Mouse (Mus musculus): ENCODE measurements at regions not wholly inside any gene's neighbourhood (a gene's known extent, or its start where the extent isn't known, plus 50 kb on each side); places are given as distances from the start of the nearest gene placed in this dataset.

DNA sequence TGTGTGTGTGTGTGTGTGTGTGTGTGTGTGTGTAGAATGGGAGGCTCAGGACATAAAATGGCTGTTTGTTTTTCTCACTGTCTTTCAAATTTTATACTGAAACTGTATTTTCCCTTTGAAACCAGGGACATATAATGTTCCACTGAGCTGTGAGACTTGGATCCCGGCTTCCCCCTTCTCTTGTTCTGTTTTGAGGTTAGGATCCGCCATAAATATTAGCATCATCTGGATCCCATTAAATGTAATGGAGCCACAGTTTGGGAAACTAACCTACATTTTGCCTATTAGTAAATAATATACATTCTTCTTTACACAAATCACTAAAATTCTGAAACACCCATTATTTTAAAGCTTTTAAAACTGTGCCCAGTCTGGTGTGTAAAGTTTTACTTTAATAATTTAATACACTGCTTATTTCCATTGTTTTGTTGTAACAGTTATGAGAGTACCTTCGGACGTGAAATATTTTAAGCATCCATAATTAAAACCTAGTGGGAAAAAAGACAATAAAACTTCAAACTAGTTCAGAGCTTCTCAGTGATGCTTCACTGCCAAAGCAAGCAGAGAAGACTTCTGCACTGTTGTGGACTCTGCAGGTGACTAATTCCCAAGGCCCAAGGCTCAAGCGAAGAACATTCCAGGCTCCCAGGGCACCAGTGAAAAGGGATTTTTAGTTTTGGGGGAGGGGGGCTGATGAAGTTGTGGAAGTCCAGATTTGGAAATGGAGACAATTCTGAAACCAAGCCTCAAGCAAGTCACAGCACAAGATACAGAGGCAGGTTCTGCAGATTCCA lies 684.9 kb downstream of the Fat4 start:
- no peak for DNase-seq (ENCODE audit: low spot score in 2 of 2)

DNA sequence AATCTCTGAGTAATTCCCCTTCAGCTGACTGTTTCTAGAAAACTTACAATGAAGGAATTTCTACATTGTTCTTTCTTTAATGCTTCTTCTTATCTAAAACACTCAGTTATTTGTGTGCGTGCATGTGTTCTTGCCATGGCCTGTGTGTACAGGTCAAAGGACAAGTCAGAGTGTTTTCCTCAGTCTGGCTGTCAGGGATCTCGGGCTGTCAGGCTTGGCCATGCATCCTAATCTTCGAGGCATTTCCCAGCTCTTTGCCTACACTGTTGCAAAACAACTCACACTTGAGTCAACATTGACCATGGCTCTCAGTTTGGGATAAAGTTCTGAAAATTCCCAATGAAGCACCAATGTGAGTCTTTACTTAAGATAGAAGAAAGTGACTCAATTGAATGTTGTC lies 688.5 kb downstream of the Fat4 start:
- DNase-seq (ENCODE audit: low spot score in 2 of 2), result no peak

DNA sequence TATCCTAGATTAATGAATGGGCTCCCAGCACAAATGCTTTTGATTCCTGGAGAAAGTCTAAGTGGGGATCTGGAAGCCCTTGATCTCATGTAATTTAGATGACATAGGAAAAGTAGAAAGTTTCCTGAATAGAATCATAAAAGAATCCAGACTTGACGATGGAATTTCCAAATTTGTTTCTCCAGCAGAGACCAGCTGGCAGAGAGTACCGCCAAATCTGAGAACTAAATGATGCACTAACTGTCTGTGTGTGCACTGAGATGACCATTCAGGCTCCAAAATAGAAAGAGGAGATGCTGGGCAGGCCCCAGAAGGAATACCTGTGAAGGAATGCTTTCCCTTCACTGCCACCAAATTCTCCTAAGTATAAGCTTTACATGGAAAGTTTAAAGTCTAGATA lies 704.6 kb downstream of the Fat4 start:
- DNase-seq (ENCODE audit: low spot score in 2 of 2), result no peak

GRCm38 (mm10) chr3:39592349-39593117 lies 705.8 kb downstream of the Fat4 start:
- peak in 1 of 2 experiments; percentile 10 for DNase-seq (ENCODE audit: low spot score in 2 of 2)

DNA sequence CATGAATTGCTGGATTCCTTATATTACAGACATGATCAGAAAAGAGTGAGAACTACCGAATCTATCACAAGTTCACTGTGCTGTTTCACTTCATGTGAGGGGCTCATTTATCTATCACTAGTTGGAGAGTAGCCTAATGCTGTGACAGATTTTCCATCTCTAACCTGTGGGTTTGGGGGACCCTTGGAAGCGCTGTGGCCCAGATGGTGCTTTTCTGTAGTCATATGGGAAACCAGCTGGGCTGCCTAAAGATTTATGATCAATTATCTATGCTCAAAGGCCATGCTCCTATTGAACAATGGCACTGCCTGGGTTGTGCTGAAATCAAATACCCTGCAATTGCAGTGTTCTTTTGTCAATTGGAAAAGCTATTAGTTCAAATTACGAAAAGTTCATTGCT lies 723.2 kb downstream of the Fat4 start:
- no peak for DNase-seq (ENCODE audit: low spot score in 2 of 2)

GRCm38 (mm10) chr3:39612408-39612807 lies 725.7 kb downstream of the Fat4 start:
- DNase-seq (ENCODE audit: low spot score in 2 of 2), result no peak

- no peak for DNase-seq (ENCODE audit: low spot score in 2 of 2)
Measured at GRCm38 (mm10) chr3:39637924-39638323, 751.2 kb downstream of the Fat4 start.

DNA sequence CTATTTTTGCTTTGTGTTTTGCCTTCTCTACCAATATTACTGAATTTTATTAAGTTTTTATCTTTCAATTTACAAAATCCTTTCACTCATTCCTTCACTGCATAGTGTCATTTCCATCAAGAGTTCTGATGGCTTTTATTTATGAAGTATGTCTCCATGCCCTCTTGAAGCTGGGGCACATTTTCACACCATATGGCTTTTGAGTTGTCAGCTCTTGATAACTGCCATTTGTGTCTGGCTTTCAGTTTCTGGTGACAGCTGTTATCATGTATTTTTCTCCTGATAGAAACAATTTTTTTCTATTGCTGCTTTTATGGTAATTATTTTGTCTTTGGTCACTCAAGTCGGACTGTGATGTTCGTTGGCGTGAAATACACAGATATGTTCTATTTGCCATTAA lies 756.5 kb downstream of the Fat4 start:
- no peak for DNase-seq (ENCODE audit: low spot score in 2 of 2)

- DNase-seq (ENCODE audit: low spot score in 2 of 2), result no peak
Measured at GRCm38 (mm10) chr3:39666817-39667216, 780.1 kb downstream of the Fat4 start.

DNA sequence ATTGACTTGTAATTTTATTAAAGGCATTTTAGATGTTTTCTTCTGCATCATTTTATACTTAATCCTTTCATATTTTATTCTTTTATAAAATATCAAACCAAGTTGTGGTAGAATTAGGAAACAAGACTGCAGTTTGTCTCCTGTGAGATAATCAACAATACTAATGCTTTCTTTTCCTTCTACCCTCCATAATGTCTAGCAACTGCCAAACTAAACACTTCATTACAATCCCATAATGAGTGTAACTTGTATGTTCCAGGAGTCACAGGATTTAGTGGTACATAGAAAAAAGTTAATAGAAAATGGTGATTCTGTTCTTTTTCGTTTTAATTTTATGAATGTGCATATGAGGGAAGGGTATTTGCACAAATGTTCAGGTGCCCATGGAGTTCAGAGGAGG lies 782.4 kb downstream of the Fat4 start:
- DNase-seq (ENCODE audit: low spot score in 2 of 2), result no peak

DNA sequence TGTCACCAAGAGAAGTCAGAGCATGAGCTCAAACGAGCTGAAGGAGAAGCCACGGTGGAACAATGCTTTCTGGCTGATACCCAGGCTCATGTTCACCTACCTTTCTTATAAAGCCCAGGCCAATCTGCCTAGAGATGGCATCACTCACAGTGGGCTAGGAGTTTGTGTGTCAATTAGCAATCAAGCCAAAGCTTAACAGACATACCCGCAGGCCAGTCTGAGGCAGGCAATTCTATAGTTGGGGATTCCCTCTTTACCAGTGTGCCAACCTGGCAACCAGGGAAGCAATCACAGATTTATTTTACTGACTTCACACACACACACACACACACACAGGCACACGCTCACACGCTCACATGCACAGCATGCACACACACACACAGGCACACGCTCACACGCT lies 787.3 kb downstream of the Fat4 start:
- no peak for DNase-seq (ENCODE audit: low spot score in 2 of 2)

DNA sequence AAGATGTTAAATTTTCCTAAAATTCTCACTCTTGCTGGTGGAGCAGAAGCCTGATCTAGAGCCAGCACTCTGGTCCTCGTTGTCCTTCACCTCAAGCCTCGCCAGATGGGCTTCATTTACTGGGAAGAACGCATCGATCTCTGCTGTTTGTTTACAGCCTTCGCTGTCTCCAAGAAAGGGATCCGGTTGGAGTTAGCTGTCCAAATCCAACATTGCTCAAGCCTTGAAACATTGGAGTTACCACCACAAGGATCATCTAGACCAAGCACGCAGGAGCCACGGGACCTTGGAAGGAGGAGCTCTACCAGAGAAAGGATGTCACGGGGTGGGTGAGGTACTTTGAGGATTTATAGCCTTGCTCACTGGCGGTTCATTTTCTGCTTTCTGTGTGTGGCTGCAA lies 788.2 kb downstream of the Fat4 start:
- no peak for DNase-seq (ENCODE audit: low spot score in 2 of 2)

- DNase-seq (ENCODE audit: low spot score in 2 of 2), result no peak
Measured at GRCm38 (mm10) chr3:39705610-39706009, 818.9 kb downstream of the Fat4 start.

DNA sequence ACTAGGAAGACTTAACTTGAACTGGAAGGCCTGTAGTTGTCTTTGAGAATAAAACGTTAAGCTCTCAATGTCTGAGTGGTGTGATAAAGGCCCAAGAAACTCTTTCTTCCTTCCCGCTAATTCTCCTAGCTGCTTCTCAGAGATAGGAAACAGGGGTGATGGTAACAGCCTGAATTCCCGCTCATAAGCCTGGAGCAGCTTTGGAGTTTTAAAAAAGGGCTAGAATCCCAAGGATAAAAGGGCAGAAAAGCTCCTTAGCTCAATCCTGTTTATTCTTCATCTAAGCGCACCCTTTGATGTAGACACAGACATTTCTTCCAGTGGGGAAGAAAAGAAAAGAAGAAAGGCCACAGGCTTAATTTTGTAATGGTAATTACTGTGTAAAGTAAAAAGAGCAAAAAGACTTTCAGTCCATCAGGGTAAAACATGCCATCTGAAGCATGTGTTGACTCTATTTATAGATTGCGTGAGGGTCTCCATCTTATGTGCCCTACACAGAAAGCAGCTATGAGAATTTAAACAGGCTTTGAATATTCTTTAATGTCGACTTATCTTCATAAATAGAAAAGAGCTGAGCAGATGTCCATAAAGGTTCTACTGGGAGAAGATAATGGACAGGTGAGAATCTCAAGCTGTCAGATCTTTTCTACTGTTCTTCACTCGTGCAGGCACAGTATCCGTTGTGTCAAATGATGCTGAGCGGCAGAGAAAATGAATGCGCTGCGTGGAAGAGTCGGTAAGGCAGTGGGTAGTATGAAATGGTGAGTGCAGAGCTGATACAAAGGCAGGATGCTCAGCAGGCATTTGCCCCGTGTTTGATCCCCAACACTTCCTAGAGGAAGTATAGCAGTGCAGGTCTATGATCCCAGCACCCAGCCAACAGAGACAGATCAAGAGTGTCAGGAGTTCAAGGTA lies 818.0 kb upstream of the Intu start:
- no peak for DNase-seq (ENCODE audit: low spot score in 2 of 2)

GRCm38 (mm10) chr3:39714056-39714592 lies 817.0 kb upstream of the Intu start:
- no peak for DNase-seq (ENCODE audit: low spot score in 2 of 2)

DNA sequence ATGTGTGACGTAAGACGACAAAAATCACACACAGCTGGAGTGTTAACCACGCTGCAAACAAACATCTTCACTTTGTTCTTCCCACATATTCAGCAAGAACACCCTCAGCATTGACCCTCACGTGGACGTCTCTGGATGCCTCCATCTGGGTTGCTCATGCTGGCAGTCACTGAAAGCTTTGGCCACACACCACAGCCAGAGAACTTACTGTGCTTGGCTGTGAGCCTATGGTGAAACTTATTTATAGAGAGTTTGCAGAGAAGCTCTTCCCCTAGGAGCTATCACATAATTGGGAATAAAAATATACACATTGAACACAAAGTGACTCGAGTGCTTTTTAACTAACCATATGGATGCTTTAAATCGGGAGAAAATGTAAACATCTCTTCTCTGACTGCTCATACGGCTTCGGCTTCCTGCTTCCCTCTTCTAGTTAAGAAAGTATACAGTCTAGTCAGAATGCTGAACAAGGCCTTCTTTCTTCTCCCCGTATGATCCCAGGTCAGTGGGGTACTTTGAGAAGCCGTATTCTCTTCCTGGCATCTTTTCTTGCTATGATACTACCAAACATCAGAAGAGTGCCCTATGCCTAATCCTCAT lies 812.0 kb upstream of the Intu start:
- peak; percentile 41 to 43 for DNase-seq (ENCODE audit: low spot score in 2 of 2)

- DNase-seq (ENCODE audit: low spot score in 2 of 2), result no peak
Measured at GRCm38 (mm10) chr3:39725755-39726154, 805.3 kb upstream of the Intu start.

DNA sequence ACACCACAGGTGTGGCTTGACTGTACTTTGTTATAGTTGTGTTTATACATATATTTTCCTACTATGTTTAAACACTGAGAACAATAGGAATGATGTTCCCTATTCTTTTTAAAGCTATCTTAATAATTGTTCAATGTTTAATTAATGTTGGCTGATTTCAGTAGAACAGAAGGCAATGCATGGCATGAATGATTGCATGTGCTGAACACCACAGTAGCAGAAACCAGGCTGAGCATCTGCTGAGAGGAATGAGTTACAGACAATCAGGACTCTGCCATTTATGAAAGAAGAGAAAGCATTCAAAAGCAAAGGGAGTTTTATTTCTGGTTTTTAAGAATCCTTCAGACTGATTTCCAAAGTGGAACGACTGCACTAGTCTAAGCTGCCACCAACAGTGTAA lies 794.4 kb upstream of the Intu start:
- DNase-seq (ENCODE audit: low spot score in 2 of 2), result no peak

DNA sequence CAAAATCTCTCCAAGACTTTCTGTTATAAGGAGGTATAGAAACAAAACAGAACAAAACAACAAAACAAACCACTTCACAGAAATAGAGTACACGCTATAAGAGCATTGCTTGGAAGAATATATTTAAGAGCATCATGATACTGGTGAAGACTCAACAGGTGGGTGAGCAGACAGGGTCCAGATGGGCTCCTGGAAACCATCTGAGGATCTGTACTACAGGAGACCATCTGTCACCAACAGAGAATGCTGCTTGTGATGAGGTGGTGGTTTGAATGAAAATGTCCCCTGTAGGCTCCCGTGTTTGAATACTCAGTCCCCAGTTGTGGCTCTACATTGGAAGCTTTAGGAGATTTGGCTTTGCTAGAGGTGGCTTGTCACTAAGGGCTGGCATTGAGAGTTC lies 785.1 kb upstream of the Intu start:
- DNase-seq (ENCODE audit: low spot score in 2 of 2), result peak; percentile 50 to 58

DNA sequence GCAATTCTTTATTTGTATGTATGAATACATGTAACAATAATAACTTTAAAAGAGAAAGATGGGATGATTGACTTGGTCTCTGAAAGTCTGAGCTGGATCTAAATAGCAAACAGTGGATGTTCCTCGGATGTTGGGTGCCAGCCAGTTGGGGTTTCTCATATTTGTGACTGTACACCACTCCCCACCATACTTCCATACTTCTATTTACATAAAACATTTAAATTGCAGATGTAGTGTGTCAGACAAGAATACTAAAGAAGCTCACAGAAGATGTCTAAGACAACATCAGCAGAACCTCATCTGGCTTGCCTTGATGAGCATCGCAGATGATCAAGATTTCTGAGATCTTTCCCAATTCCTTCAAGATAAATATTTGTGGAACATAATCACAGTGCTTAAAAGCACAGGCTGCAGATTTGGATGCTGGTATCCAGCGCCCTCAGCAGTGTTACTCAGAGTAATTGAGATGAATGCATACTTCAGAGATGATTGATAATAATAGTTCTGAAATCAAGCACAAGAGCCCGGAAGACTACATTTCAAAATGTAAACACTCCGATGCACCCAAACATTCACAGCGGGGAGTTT lies 762.0 kb upstream of the Intu start:
- no peak for DNase-seq (ENCODE audit: low spot score in 2 of 2)
